Mouse (Mus musculus) intestine, postnatal 0 days (tissue): ENCODE measurements around the gene Neurog1. TPM values are rescaled to one million over a fixed set of nuclear protein-coding genes. Genes with fewer than 3 reads are reported as not detected.

ENCODE experiments used
- ATAC-seq: fragments of 200-750 bp; cut with Nextera tagmentation; 2 replicates; pipeline ENCODE4 v1.8.0; 2017; ENCODE audit warnings: mild to moderate bottlenecking, moderate TSS enrichment, moderate library complexity
- H3K27ac ChIP-seq: fragments of 300-500 bp; sonication (generic); 2 replicates; pipeline ENCODE4 v1.5.1; 2014; ENCODE audit warnings: mild to moderate bottlenecking, low read depth, low read length, moderate library complexity
- H3K27me3 ChIP-seq: fragments of 300-500 bp; sonication (generic); replicated peaks from 2 replicates; pipeline ENCODE4 v1.6.1; 2014; ENCODE audit warnings: low read length, mixed read lengths; ENCODE audit not compliant: control insufficient read depth, insufficient read depth
- H3K36me3 ChIP-seq: fragments of 300-500 bp; sonication (generic); 2 replicates; pipeline ENCODE4 v1.6.1; 2014; ENCODE audit warnings: mild to moderate bottlenecking, moderate library complexity; ENCODE audit not compliant: control insufficient read depth, insufficient read depth
- H3K4me1 ChIP-seq: fragments of 300-500 bp; sonication (generic); replicated peaks from 2 replicates; pipeline ENCODE4 v1.6.1; 2014; ENCODE audit warnings: antibody characterized with exemption, low read length, mixed read lengths; ENCODE audit not compliant: control insufficient read depth, insufficient read depth
- H3K4me2 ChIP-seq: fragments of 300-500 bp; sonication (generic); replicated peaks from 2 replicates; pipeline ENCODE4 v1.6.1; 2014; ENCODE audit warnings: low read depth, mild to moderate bottlenecking, moderate library complexity
- H3K4me3 ChIP-seq: fragments of 300-500 bp; sonication (generic); 2 replicates; pipeline ENCODE4 v1.5.1; 2014; ENCODE audit warnings: low read depth, low read length
- H3K9ac ChIP-seq: fragments of 300-500 bp; sonication (generic); 2 replicates; pipeline ENCODE4 v1.6.1; 2014; ENCODE audit warnings: mild to moderate bottlenecking, low read depth, low read length
- H3K9me3 ChIP-seq: fragments of 300-500 bp; sonication (generic); 2 replicates; pipeline ENCODE4 v1.6.1; 2016; ENCODE audit warnings: mixed run types; ENCODE audit not compliant: control insufficient read depth
- CTCF ChIP-seq: sonication (generic); IDR thresholded peaks from 2 replicates; pipeline ENCODE4 v1.5.1; 2016; ENCODE audit warnings: low read depth, mild to moderate bottlenecking, control low read depth, antibody characterized with exemption, moderate library complexity
- WGBS: fragments of 180-500 bp; shearing (Covaris S2); extraction: QIAGEN DNeasy Blood & Tissue Kit; methylation state at CpG from one replicate; pipeline ENCODE4 v1.1.7; 2014; 5-methylcytosine and 5-hydroxymethylcytosine counted together
- polyA plus RNA-seq: library from polyadenylated mRNA; unstranded; fragments of >200 nt; fragmentation: Nextera tagmentation; extraction: Ambion mirVana; gene quantifications from 2 replicates; pipeline ENCODE4 v1.2.1, GENCODE M21; 2015

Neurog1 gene
- polyA plus RNA-seq, 1 experiment from 2014 or later = not detected

DNA sequence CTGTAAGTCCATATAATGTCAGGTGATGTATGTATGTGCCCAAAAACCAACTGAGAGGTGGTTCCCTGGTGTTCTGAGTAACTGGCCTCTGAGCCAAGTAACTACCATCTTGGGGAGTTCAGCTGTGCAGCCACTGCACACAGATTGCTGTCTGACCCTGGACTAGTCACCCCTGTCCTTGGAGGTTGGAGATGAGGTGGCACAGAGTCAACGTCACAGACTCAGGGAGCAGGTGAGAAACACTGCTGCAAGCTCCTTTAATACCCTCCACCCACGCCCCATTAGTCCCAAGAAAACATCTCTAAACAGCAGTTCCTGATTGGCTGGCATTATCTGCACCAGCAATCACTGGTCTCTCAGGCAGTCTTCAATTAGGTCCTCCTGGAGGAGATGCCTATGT lies 23.2 kb upstream of the Neurog1 start:
- Histone ChIP-seq H3K4me1 (no peaks in the 10 kb centered on the region), H3K27ac (no peak overlapping the region), H3K4me3 (no peak overlapping the region), H3K4me2 (no peak overlapping the region), H3K9me3 (no peaks in the 10 kb centered on the region), H3K27me3 (no peaks in the 10 kb centered on the region), H3K36me3 (no peaks in the 10 kb centered on the region), H3K9ac (no peak overlapping the region)
- WGBS = 40% methylated on average over 2 of the region's 2 CpGs
- no peak for ATAC-seq
- no peak for TF ChIP-seq CTCF

DNA sequence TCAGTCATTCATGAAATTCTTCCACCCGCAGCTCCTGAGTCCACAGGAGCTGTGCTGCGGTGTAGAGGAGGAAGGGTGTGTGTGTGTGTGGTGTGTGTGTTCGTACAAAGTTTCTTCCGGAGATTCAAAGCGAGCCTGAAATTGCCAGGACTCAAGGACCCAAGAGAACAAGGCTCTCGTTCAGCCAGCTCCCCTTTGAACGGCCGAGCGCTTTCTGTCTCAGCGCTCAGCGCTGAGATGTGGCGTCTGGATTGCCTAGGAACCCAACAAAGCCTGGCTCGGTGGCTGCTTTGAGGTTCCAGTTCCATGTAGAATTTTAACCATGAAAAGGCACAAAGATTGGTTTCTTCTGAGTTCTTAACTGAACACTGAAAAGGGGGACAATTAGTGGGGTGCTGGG lies 18.2 kb upstream of the Neurog1 start:
- 66% methylated on average over 13 of the region's 13 CpGs for WGBS
- no peak for TF ChIP-seq CTCF
- no peak overlapping the region for H3K4me2 ChIP-seq

DNA sequence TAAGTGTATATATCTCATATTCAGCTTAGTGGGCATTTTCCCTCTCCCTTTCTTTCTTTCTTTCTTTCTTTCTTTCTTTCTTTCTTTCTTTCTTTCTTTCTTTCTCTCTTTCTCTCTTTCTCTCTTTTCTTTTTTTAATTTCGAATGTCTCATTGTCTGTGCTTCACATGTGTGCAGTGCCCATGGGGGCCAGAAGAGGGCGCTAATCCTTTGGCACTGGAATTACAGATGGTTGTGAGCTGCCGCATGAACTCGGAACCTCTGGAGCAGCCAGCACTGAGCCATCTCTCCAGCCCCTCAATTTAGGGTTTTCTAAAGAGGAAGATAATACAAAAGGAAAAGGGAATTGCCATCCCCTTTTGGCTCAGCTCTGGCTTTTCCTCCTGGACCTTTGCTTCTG lies 15.4 kb upstream of the Neurog1 start:
- Histone ChIP-seq H3K4me1 (no peaks in the 10 kb centered on the region), H3K9ac (no peak overlapping the region), H3K4me2 (no peak overlapping the region), H3K36me3 (no peaks in the 10 kb centered on the region), H3K9me3 (no peaks in the 10 kb centered on the region), H3K27me3 (peaks cover 7% of the 10 kb centered on the region), H3K4me3 (no peak overlapping the region), H3K27ac (no peak overlapping the region)
- 78% methylated on average over 4 of the region's 4 CpGs for WGBS
- TF ChIP-seq CTCF = peak; percentile 32
- ATAC-seq = no peak

More for the DNA sequence above, 18.2 kb upstream of the Neurog1 start:
- Histone ChIP-seq H3K9me3 (no peaks in the 10 kb centered on the region), H3K36me3 (no peaks in the 10 kb centered on the region), H3K9ac (no peak overlapping the region), H3K27ac (no peak overlapping the region), H3K27me3 (0 out of 2 replicates have a peak, but pooled peaks cover 2% of the 10 kb centered on the region), H3K4me1 (no peaks in the 10 kb centered on the region), H3K4me3 (no peak overlapping the region)
- ATAC-seq = no peak

DNA sequence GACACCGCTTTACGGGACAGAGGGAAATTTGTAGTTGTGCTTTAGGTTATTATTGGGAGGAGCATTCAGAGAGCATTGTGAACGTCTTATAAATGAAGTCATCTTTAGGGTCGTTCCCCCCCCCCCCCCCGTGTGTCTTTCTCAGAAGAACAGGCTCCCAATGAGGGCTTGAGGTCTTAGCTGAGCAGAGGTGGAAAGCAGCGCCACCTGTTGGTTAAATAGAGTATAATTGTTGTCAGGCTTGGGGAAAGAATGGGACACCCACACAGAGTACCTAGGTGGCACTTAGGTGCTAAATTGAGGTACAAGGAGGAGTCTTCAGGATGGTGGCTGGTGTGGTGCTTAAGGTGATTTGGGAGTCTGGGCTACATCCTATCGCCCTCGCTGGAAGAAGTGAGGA lies 14.5 kb upstream of the Neurog1 start:
- 40% methylated on average over 8 of the region's 8 CpGs for WGBS
- H3K4me3 ChIP-seq = no peak overlapping the region
- peak; percentile 73 for TF ChIP-seq CTCF
- no peaks in the 10 kb centered on the region for H3K36me3 ChIP-seq
- H3K4me2 ChIP-seq = no peak overlapping the region
- no peak overlapping the region for H3K9ac ChIP-seq
- H3K9me3 ChIP-seq = no peaks in the 10 kb centered on the region
- ATAC-seq = no peak
- H3K27me3 ChIP-seq = peaks cover 16% of the 10 kb centered on the region
- H3K27ac ChIP-seq = no peak overlapping the region
- H3K4me1 ChIP-seq = no peaks in the 10 kb centered on the region

DNA sequence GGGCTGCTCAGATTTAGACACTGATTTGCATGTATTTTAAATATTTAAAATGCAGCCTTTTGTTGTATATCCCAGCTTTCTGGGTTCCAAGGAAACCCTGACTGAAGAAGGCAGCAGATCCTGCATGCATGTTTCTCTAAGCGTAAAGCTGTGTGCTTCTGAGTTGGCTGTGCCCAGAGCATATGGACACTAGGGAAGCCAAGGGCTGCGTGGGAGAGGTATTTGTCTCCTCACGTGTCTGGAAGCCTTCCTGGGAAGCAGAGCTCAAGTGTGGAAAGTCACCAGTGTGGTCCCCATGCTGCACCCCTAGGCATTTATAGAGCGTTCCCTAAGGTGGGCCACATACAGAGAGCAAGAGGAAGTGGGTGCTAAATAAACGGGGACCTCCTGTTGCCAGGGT lies 13.7 kb upstream of the Neurog1 start:
- Histone ChIP-seq H3K9me3 (no peaks in the 10 kb centered on the region), H3K27me3 (peaks cover 24% of the 10 kb centered on the region), H3K9ac (no peak overlapping the region), H3K4me2 (no peak overlapping the region), H3K4me3 (no peak overlapping the region), H3K4me1 (no peaks in the 10 kb centered on the region), H3K36me3 (no peaks in the 10 kb centered on the region), H3K27ac (no peak overlapping the region)
- 67% methylated on average over 5 of the region's 5 CpGs for WGBS
- TF ChIP-seq CTCF = no peak
- no peak for ATAC-seq

DNA sequence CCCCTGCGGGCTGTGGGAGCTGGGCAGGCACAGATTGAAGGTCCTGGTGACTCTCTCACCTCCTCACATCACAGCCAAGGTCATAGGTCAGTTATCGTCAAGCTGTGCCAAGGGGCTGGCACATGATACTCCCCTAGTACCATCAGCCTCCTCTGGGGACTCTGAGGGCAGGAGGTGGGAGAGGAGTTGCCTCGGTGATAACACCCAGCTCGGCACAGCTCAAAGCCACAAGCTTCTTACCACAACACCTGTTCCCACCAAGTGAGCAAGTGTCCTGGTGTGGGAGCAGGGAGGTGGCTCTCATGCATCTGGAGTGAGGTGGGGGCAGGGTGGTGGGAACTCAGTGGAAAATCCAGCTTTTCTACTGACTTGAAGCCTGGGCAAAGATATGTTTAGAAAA lies 10.3 kb upstream of the Neurog1 start:
- H3K4me3 ChIP-seq = no peak overlapping the region
- no peak overlapping the region for H3K4me2 ChIP-seq
- peaks cover 58% of the 10 kb centered on the region for H3K27me3 ChIP-seq
- no peaks in the 10 kb centered on the region for H3K9me3 ChIP-seq
- no peaks in the 10 kb centered on the region for H3K36me3 ChIP-seq
- WGBS = 46% methylated on average over 4 of the region's 4 CpGs
- no peaks in the 10 kb centered on the region for H3K4me1 ChIP-seq
- no peak for TF ChIP-seq CTCF
- no peak for ATAC-seq
- H3K27ac ChIP-seq = no peak overlapping the region
- no peak overlapping the region for H3K9ac ChIP-seq

DNA sequence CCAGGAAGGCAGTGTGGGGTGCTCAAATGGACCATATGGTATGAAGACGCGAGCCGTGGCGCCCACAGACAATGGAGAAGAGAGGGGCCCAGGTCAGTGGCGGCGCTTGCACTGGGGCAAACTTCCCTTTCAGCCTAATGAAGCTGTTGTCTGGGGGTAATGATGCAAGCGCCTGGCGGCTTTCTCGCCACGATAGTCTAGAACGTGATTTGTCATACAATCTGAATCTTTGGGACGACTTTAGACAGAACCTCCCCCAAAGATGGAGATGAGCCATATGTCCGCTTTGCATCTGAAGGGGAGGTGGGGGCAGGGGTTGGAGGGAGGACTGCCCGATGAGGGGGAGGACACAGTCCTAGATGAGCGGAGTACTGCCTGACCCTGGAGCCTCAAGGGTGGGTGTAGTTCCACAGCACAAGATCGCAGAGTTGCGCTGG lies 8.4 kb upstream of the Neurog1 start:
- no peaks in the 10 kb centered on the region for H3K9me3 ChIP-seq
- H3K27ac ChIP-seq = no peak overlapping the region
- H3K4me1 ChIP-seq = no peaks in the 10 kb centered on the region
- H3K9ac ChIP-seq = no peak overlapping the region
- no peak overlapping the region for H3K4me2 ChIP-seq
- no peak for TF ChIP-seq CTCF
- H3K27me3 ChIP-seq = peaks cover 77% of the 10 kb centered on the region
- no peak for ATAC-seq
- no peak overlapping the region for H3K4me3 ChIP-seq
- 5% methylated on average over 17 of the region's 17 CpGs for WGBS
- no peaks in the 10 kb centered on the region for H3K36me3 ChIP-seq
